Mouse (Mus musculus) liver, embryonic 14.5 days (tissue): ENCODE measurements around the gene Gm10647. TPM values are rescaled to one million over a fixed set of nuclear protein-coding genes. Genes with fewer than 3 reads are reported as not detected.
"Not testable (repeated sequence)": the region's sequence is repeated elsewhere in the genome, so short reads cannot be mapped to it uniquely, and the experiment has no call there.

Experiments
- ATAC-seq: fragments of 200-750 bp; cut with Nextera tagmentation; 2 replicates; pipeline ENCODE4 v1.8.0; 2017; ENCODE audit warnings: moderate number of reproducible peaks, mild to moderate bottlenecking, moderate library complexity; ENCODE audit not compliant: insufficient read depth
- DNase-seq, 3 experiments: peaks; one replicate each; pipeline ENCODE4 v3.0.0-alpha.2; 2012 to 2013; ENCODE audit warnings: low read depth in 3 of 3, low spot score in 3 of 3
- H3K27ac ChIP-seq: fragments of 300-500 bp; sonication (generic); 2 replicates; pipeline ENCODE4 v1.5.1; 2014; ENCODE audit warnings: moderate library complexity, mild to moderate bottlenecking, control low read depth, inconsistent platforms
- H3K27me3 ChIP-seq: fragments of 300-500 bp; sonication (generic); 2 replicates; pipeline ENCODE4 v1.6.1; 2014; ENCODE audit warnings: mild to moderate bottlenecking, low read length, moderate library complexity; ENCODE audit not compliant: control insufficient read depth, insufficient read depth
- H3K36me3 ChIP-seq: fragments of 300-500 bp; sonication (generic); replicated peaks from 2 replicates; pipeline ENCODE4 v1.6.1; 2014; ENCODE audit warnings: low read depth; ENCODE audit not compliant: control insufficient read depth, insufficient read depth
- H3K4me1 ChIP-seq, 2 experiments: fragments of 200-500 bp in 1 of 2; fragments of 300-500 bp in 1 of 2; sonication (generic) in 1 of 2; replicated peaks; 2 replicates each; pipeline ENCODE4 v1.6.1; 2012 to 2014; ENCODE audit warnings: antibody characterized with exemption in 1 of 2, inconsistent platforms in 1 of 2, low read length in 1 of 2; ENCODE audit not compliant: control insufficient read depth in 2 of 2, insufficient read depth in 2 of 2
- H3K4me2 ChIP-seq: fragments of 300-500 bp; sonication (generic); 2 replicates; pipeline ENCODE4 v1.6.1; 2014; ENCODE audit warnings: low read depth, mild to moderate bottlenecking, control low read depth, moderate library complexity
- H3K4me3 ChIP-seq, 2 experiments: fragments of 200-500 bp in 1 of 2; fragments of 300-500 bp in 1 of 2; sonication (generic) in 1 of 2; 2 replicates each; pipeline ENCODE4 v1.5.1; 2012 to 2014; ENCODE audit warnings: low read depth in 2 of 2, low read length in 2 of 2, mild to moderate bottlenecking in 2 of 2, control low read depth in 1 of 2, inconsistent platforms in 1 of 2, moderate library complexity in 1 of 2; ENCODE audit not compliant: insufficient read depth in 1 of 2
- H3K9ac ChIP-seq: fragments of 300-500 bp; sonication (generic); replicated peaks from 2 replicates; pipeline ENCODE4 v1.6.1; 2014; ENCODE audit warnings: mild to moderate bottlenecking, control low read depth, moderate library complexity
- H3K9me3 ChIP-seq: fragments of 300-500 bp; sonication (generic); 2 replicates; pipeline ENCODE4 v1.6.1; 2016; ENCODE audit warnings: low read length, mixed read lengths; ENCODE audit not compliant: control insufficient read depth
- CTCF ChIP-seq: IDR thresholded peaks from 2 replicates; pipeline ENCODE4 v1.5.1; 2016; ENCODE audit warnings: antibody characterized with exemption, low read depth, control low read depth
- EP300 ChIP-seq: IDR thresholded peaks from 2 replicates; pipeline ENCODE4 v1.6.1; 2016; ENCODE audit warnings: antibody characterized with exemption, low read depth
- WGBS: fragments of 180-500 bp; shearing (Covaris S2); extraction: QIAGEN DNeasy Blood & Tissue Kit; methylation state at CpG from one replicate; pipeline ENCODE4 v1.1.7; 2014; ENCODE audit not compliant: insufficient replicate concordance; 5-methylcytosine and 5-hydroxymethylcytosine counted together
- polyA plus RNA-seq, 2 experiments: library from polyadenylated mRNA; depleted of rRNA in 1 of 2; stranded (reverse) in 1 of 2; unstranded in 1 of 2; fragments of >200 nt; fragmentation: Nextera tagmentation in 1 of 2; extraction: Ambion mirVana in 1 of 2; gene quantifications; 2 replicates each; pipeline versions ENCODE4 v1.2.1 to v1.2.3; 2012 to 2014

Gm10647 gene
- polyA plus RNA-seq, 2 experiments = 0.06 to 0.08 TPM

DNA sequence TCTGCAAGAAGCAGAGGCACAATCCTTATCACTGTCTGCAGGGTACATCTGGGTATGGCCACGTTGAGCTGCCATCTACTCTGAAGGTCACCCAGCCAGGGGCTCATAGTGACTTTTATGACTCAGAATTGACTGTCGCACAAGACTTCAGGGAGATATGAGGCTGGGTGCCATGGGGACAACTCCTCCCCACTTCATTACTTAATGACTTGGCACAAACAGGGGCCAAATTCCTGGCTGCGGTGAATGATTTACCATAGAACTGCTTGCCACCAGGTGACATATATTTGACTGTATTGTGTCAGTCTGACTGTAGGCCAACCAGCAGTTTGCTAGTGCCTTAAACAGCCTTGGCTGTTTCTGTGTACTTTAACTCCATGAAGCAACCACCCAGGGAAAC lies 27.6 kb upstream of the Gm10647 start:
- no peak for ATAC-seq
- H3K27ac ChIP-seq = no peak overlapping the region

DNA sequence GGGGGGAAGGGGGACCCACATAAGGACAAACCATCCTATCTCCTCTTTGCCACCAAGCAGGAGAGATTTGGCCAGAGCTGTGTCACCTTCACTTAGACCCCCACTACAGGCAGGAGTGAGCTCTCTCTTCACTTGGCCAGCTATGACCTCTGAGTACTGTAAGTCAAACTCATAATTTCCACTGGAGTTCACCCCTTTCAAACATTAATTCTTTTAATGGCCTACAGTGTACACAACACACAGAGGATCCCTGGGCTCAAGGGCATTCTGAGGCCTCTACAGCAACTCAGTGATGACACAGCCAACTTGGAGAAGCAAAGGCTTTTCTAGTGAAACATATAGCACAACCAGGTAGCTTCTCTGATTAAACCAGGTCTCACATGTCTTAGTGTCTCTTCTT lies 26.1 kb upstream of the Gm10647 start:
- Histone ChIP-seq H3K9me3 (no peaks in the 10 kb centered on the region), H3K9ac (no peak overlapping the region), H3K4me3 (no peak overlapping the region), H3K36me3 (no peaks in the 10 kb centered on the region), H3K4me2 (no peak overlapping the region), H3K4me1 (peaks cover 0 to 3% of the 10 kb centered on the region in 2 experiments; a peak in 1 of 4 replicates), H3K27me3 (no peaks in the 10 kb centered on the region), H3K27ac (no peak overlapping the region)
- DNase-seq (no peak), ATAC-seq (no peak)
- no peak for TF ChIP-seq CTCF
- no peak for TF ChIP-seq EP300

More for the DNA sequence above, 27.6 kb upstream of the Gm10647 start:
- Histone ChIP-seq H3K4me3 (no peak overlapping the region), H3K4me2 (no peak overlapping the region), H3K4me1 (peaks cover 0 to 3% of the 10 kb centered on the region in 2 experiments; a peak in 1 of 4 replicates), H3K27me3 (no peaks in the 10 kb centered on the region), H3K9me3 (no peaks in the 10 kb centered on the region), H3K9ac (no peak overlapping the region), H3K36me3 (no peaks in the 10 kb centered on the region)
- TF ChIP-seq CTCF (no peak), EP300 (no peak)
- WGBS = 36% methylated on average over 3 of the region's 3 CpGs
- peak; percentile 4 to 16 (median 10) for DNase-seq

DNA sequence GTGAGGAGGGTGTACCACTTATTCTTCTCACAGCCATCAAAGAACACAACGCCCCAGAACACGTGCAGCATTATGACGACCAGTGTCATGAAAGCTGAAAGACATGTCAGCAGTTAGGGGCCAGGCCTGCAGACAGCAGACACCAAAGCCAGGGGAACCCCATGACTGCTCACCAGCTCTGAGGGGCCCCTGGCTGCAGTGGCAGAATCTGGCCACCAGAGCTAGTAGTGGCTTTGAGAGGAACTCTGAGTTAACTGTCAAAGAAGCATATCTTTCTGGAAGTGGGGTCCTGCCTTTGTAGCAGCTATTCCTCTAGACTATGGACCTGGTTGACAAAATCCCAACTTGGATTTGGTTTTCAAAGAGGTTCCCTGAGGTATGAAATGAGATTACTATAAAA lies 12.3 kb upstream of the Gm10647 start:
- not testable (repeated sequence) for ATAC-seq

DNA sequence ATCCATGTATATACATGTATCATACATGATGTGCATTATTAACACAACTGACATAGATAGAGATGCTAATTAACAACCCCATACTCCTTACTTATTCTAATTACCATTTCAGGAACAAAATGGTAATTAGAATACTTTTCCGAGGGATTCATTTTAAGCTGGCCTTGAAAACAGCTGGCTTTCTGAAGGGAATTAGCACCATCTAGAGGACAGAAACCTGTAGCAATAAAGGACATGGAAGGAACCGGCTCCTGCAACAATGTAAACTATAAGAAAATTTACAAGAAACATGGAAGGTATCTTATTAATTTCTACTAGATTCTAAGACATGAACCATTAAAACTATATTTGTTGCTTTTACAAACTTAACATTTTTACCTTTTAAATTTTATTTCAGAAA lies 9.0 kb upstream of the Gm10647 start:
- no peak overlapping the region for H3K9ac ChIP-seq
- no peaks in the 10 kb centered on the region for H3K9me3 ChIP-seq
- H3K4me2 ChIP-seq = no peak overlapping the region
- H3K36me3 ChIP-seq = no peaks in the 10 kb centered on the region
- no peak overlapping the region for H3K4me3 ChIP-seq
- DNase-seq = peak in 1 of 3 experiments; percentile 23
- H3K4me1 ChIP-seq = no peaks in the 10 kb centered on the region
- no peaks in the 10 kb centered on the region for H3K27me3 ChIP-seq
- ATAC-seq = no peak
- no peak overlapping the region for H3K27ac ChIP-seq
- 16% methylated on average over 2 of the region's 2 CpGs for WGBS
- TF ChIP-seq EP300 = no peak
- TF ChIP-seq CTCF = peak; percentile 41; the same call in 1 of the 2 replicates

More for the DNA sequence above, 12.3 kb upstream of the Gm10647 start:
- not testable (repeated sequence) for H3K4me3 ChIP-seq, H3K4me1 ChIP-seq, H3K27ac ChIP-seq, H3K27me3 ChIP-seq, DNase-seq, H3K36me3 ChIP-seq, H3K9ac ChIP-seq, H3K9me3 ChIP-seq, H3K4me2 ChIP-seq
- WGBS = no CpG with 5 or more reads among the region's 3 CpGs
- peak; percentile 45 for TF ChIP-seq CTCF

DNA sequence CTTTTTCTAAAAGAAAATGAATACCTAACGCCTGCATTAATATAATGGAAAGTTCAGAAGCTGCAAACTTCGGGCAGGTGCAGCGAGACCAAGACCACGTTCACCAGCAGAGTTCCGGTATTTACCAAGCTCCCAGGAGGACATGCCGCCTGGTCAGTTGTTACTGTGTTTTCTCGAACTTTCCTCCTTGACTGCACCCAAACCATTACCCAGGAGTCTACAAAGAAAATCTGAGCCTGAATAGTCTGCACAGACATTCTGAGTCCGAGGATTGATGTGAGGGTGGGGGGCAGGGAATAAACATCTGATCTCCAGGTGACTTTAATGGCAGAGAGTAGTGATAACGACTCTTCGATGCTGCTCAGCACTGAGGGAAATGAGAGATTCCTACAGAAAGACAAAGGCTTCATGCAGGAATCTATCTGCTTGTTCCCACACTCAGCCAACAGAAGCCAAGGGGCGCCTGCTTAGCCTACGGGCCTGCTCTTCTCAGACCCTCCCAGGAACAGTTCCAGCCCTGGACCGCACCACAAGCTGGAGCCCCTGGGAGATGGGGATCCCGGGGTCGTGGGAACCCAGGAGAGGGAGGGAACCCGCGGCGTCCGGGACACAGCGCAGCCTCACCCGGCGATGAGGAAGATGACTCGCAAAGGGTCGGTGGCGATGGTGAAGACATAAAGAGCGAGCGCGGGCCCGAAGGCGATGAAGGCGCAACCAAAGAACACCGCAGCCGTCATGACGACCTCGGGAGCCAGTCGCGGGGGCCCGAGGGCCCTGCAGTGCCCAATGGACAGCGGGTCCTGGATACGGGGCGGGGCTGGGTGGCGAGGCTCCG lies 2.0 kb upstream of the Gm10647 start:
- H3K4me1 ChIP-seq = peaks cover 4 to 6% of the 10 kb centered on the region in 2 experiments
- no peak overlapping the region for H3K9ac ChIP-seq
- H3K27me3 ChIP-seq = peaks cover 15% of the 10 kb centered on the region
- TF ChIP-seq CTCF (no peak), EP300 (no peak)
- H3K9me3 ChIP-seq = no peaks in the 10 kb centered on the region
- peak overlapping the region; percentile 74 for H3K4me2 ChIP-seq
- H3K36me3 ChIP-seq = no peaks in the 10 kb centered on the region
- WGBS = 3% methylated on average over 43 of the region's 43 CpGs
- ATAC-seq (no peak), DNase-seq (no peak)
- H3K27ac ChIP-seq = no peak overlapping the region
- peak overlapping the region; percentile 50 to 54 for H3K4me3 ChIP-seq
